Mouse (Mus musculus): Measurements from ENCODE around the gene Slit3.

Slit3 gene

GRCm38 (mm10) chr11:35124489-35125107, 3.6 kb downstream of the Slit3 start:
- DNase-seq (ENCODE audit: low read depth): no peak

GRCm38 (mm10) chr11:35125108-35125490, 4.1 kb downstream of the Slit3 start:
- no peak for DNase-seq (ENCODE audit: low read depth)

- DNase-seq (ENCODE audit: low read depth): no peak
These were observed 10.7 kb downstream of the Slit3 start for GRCm38 (mm10) chr11:35131740-35132139.

- no peak for DNase-seq (ENCODE audit: low read depth)
These were observed 15.6 kb downstream of the Slit3 start for GRCm38 (mm10) chr11:35136625-35137024.

GRCm38 (mm10) chr11:35140092-35140491, 19.1 kb downstream of the Slit3 start:
- no peak for DNase-seq (ENCODE audit: low read depth)

GRCm38 (mm10) chr11:35142202-35142601, 21.2 kb downstream of the Slit3 start:
- DNase-seq (ENCODE audit: low read depth): no peak

GRCm38 (mm10) chr11:35142698-35143360, 21.8 kb downstream of the Slit3 start:
- DNase-seq (ENCODE audit: low read depth): no peak

GRCm38 (mm10) chr11:35147818-35148445, 26.9 kb downstream of the Slit3 start:
- no peak for DNase-seq (ENCODE audit: low read depth)

- no peak for DNase-seq (ENCODE audit: low read depth)
These were observed 30.5 kb downstream of the Slit3 start for GRCm38 (mm10) chr11:35151539-35151951.

- DNase-seq (ENCODE audit: low read depth): no peak
These were observed 31.9 kb downstream of the Slit3 start for GRCm38 (mm10) chr11:35152875-35153274.

GRCm38 (mm10) chr11:35154449-35154848, 33.4 kb downstream of the Slit3 start:
- no peak for DNase-seq (ENCODE audit: low read depth)

GRCm38 (mm10) chr11:35155281-35155680, 34.3 kb downstream of the Slit3 start:
- no peak for DNase-seq (ENCODE audit: low read depth)

- no peak for DNase-seq (ENCODE audit: low read depth)
These were observed 35.7 kb downstream of the Slit3 start for GRCm38 (mm10) chr11:35156676-35157075.

GRCm38 (mm10) chr11:35160682-35161211, 39.7 kb downstream of the Slit3 start:
- no peak for DNase-seq (ENCODE audit: low read depth)

- no peak for DNase-seq (ENCODE audit: low read depth)
These were observed 42.4 kb downstream of the Slit3 start for GRCm38 (mm10) chr11:35163396-35163795.

GRCm38 (mm10) chr11:35167176-35167575, 46.2 kb downstream of the Slit3 start:
- DNase-seq (ENCODE audit: low read depth): no peak

GRCm38 (mm10) chr11:35171505-35171904, 50.5 kb downstream of the Slit3 start:
- DNase-seq (ENCODE audit: low read depth): no peak

GRCm38 (mm10) chr11:35177564-35177963, 56.5 kb downstream of the Slit3 start:
- no peak for DNase-seq (ENCODE audit: low read depth)

GRCm38 (mm10) chr11:35178144-35178817, 57.3 kb downstream of the Slit3 start:
- no peak for DNase-seq (ENCODE audit: low read depth)

GRCm38 (mm10) chr11:35179305-35179704, 58.3 kb downstream of the Slit3 start:
- DNase-seq (ENCODE audit: low read depth): no peak

- DNase-seq (ENCODE audit: low read depth): no peak
These were observed 61.9 kb downstream of the Slit3 start for GRCm38 (mm10) chr11:35182887-35183286.

- no peak for DNase-seq (ENCODE audit: low read depth)
These were observed 73.8 kb downstream of the Slit3 start for GRCm38 (mm10) chr11:35194826-35195225.

- no peak for DNase-seq (ENCODE audit: low read depth)
These were observed 75.8 kb downstream of the Slit3 start for GRCm38 (mm10) chr11:35196777-35197176.
